Mouse (Mus musculus) macrophage (primary cell): Measurements from ENCODE around the gene Mgat5. TPM values are rescaled to one million over a fixed set of nuclear protein-coding genes. Genes with fewer than 3 reads are reported as not detected.
A peak's percentile ranks its signal among the peaks of the same experiment; 100 is the strongest.

ENCODE experiments used
- H3K27ac ChIP-seq: fragments of 350-480 bp; formaldehyde crosslinking; 2 replicates; pipeline ENCODE4 v1.9.0; 2021
- H3K36me3 ChIP-seq: fragments of 350-480 bp; formaldehyde crosslinking; 2 replicates; pipeline ENCODE4 v1.9.0; 2021; ENCODE audit errors: inconsistent target
- H3K4me3 ChIP-seq: fragments of 350-480 bp; formaldehyde crosslinking; 2 replicates; pipeline ENCODE4 v1.9.0; 2021; ENCODE audit errors: inconsistent target
- H3K79me2 ChIP-seq: fragments of 350-480 bp; formaldehyde crosslinking; 2 replicates; pipeline ENCODE4 v1.9.0; 2021; ENCODE audit errors: inconsistent target
- WGBS: methylation state at CpG from one replicate; pipeline ENCODE4 v1.1.7; 2026; ENCODE audit warnings: inconsistent platforms; ENCODE audit not compliant: missing documents; 5-methylcytosine and 5-hydroxymethylcytosine counted together
- polyA plus RNA-seq: library from polyadenylated mRNA; stranded (reverse); fragments of 250-400 nt; gene quantifications from 3 replicates; pipeline ENCODE4 v1.2.4, GENCODE M21; 2018; ENCODE audit warnings: inconsistent platforms

The Mgat5 gene
- polyA plus RNA-seq, 1 experiment from 2014 or later = 29.7 TPM

DNA sequence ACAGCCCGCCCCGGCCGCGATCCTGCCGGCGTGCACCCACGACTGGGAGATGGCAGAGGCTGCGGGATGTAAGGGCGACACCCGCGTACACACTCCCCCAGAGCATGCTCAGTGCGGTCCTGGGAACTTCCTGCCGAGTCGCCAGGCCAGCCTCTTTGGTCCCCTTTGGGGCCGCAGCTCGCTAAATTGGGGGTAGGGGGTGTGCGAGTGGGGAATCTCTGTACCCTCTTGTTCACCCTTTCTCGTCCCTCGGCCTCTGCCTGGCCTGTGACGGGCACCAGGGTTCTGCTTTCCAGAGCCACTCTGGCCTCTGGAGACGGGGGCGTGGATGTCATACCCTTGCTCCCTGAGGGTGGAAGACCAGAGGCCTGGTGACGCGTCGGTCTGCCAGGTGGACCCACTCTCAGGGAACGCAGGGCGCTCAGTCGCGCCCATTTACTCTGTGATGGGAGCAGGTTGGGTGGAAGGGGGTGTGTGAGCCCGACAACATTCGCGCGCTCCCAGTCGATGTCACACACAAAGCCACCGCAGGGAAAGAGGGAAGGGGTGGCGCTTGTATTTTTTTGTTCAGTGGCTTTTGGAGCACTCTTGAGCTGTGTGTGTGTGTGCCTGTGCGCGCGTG, 1.3 kb downstream of the Mgat5 start:
- Histone ChIP-seq H3K79me2 (peaks cover 60% of the 10 kb centered on the region), H3K4me3 (peak overlapping the region; percentile 97), H3K27ac (peak overlapping the region; percentile 78), H3K36me3 (no peaks in the 10 kb centered on the region)
- under 1% methylated on average over 39 of the region's 39 CpGs for WGBS

DNA sequence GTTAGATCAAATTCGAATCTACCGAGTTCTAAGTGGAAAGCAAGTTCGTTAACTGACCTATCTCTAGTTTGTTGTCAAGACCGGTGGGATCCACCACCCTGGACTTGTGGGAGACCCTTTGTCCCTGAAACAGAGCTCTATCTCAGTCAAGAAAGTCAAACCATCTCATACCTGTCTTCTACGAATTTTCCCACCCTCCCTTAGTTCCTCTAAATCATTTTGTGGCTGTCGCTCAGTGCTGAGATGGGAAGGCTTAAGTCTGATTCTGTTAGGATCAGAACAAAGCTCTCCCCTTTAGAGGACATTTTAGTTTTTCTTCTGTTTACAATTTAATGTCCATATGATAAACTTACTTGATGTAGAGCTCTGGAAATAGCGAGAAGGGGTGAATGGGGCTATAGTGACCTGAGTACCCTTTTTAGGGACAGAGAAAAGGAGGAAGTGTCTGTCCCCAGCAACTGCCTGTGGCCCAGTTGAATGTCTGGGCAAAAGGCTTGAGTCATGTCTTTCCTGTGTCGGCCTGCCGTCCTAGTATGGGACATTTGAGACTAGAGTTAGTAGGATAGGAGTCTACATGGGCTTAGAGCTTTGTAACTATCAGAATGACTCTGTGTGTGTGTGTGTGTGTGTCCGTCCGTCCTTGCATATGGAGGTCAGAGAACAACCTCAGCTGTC, 2.2 kb downstream of the Mgat5 start:
- Histone ChIP-seq H3K79me2 (peaks cover 69% of the 10 kb centered on the region), H3K36me3 (no peaks in the 10 kb centered on the region), H3K27ac (peak overlapping the region; percentile 78), H3K4me3 (peak overlapping the region; percentile 97)
- WGBS = 6% methylated on average over 11 of the region's 11 CpGs

DNA sequence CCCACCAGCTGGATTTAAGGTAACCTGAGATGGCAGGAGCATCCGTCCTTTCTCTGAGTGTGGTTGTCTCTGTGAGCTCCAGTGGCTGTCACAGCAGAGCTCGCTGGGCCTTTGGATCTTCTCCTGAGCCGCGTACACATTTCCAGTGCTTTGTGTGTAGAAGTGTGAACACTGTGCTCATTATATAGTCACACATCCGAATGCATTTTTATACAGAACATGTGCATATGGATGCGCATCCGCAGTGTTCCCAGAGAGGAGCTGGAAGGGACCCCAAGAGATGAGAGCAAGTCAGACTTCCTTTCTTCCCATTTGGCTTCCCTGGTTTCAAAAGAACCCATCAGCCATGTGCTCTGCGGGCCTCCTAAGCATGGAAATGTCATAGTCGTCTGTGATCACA, 3.4 kb downstream of the Mgat5 start:
- peaks cover 81% of the 10 kb centered on the region for H3K79me2 ChIP-seq
- no peak overlapping the region for H3K27ac ChIP-seq
- 94% methylated on average over 9 of the region's 9 CpGs for WGBS

DNA sequence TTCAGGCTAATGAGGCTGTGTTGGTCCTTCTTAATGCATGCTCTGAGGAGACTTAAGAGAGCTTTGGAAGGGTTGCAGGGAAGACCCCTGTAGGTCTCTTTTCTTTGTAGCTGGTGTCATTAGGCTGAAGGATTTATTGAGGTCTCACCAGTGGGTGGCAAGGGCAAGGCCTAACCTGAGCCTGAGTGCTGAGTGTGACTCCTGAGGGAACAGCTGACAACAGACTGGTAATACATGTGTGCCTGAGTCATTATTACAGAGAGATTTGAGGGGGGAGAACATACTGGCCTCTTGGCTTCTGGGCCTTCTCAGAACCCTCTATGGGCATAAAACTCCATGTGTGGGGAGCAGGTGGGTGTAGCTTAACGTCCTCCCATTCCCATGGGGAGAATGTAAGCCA, 8.0 kb downstream of the Mgat5 start:
- no peak overlapping the region for H3K4me3 ChIP-seq
- H3K27ac ChIP-seq = no peak overlapping the region
- no peaks in the 10 kb centered on the region for H3K36me3 ChIP-seq
- WGBS = 86% methylated on average over 1 of the region's 1 CpGs
- peaks cover 100% of the 10 kb centered on the region for H3K79me2 ChIP-seq

More for the DNA sequence above, 3.4 kb downstream of the Mgat5 start:
- Histone ChIP-seq H3K36me3 (no peaks in the 10 kb centered on the region), H3K4me3 (no peak overlapping the region)

DNA sequence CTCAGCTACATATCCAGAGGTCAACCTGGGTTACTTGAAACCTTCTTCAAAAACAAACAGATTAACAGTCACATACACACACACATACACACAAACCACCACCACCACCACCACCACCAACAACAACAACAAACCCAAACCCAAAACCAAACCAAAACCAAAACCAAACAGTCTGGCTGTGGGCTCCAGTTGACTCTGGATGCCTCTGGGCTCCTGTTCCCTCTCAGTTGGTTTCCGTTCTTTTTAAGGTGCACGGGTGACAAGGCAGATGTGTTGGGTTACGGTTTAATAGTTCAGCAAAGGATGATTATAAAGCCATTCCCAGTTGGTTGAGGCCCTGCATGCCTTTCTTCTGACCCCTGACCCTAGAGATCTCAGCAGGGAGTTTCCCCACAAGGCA, 8.6 kb downstream of the Mgat5 start:
- Histone ChIP-seq H3K27ac (no peak overlapping the region), H3K36me3 (no peaks in the 10 kb centered on the region), H3K79me2 (peaks cover 100% of the 10 kb centered on the region), H3K4me3 (no peak overlapping the region)
- 56% methylated on average over 3 of the region's 3 CpGs for WGBS

DNA sequence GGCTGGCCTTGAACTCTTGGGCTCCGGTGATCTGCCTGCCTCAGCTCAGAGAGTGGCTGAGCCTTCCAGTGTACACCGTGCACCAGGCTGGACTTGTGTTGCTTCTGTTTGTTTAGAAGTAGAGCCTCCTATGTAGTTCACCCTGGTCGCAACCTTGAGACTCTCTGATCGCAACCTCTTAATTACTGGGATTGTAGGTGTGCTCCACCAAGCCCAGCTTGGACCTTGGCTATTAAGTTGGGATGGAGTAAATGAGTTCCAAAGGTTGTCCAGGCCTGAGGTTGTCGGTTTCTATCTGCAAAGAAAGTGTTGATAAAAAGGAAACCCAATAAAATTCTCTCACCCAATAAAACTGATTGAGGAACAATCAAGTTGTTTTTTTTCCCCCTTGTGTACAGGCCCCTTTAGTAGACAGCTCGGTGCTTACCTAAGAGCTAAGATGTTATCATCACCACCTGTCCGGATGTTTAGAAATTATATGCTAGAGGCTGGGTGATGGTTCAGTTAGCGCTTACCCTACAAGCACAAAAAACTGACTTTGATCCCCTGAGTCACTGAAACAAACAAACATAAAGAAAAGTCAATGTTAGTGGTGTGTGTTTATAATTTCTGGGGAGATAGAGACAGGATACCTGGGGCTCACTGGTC, 9.9 kb downstream of the Mgat5 start:
- H3K27ac ChIP-seq = no peak overlapping the region
- no peaks in the 10 kb centered on the region for H3K36me3 ChIP-seq
- peaks cover 96% of the 10 kb centered on the region for H3K79me2 ChIP-seq
- 95% methylated on average over 8 of the region's 8 CpGs for WGBS
- no peak overlapping the region for H3K4me3 ChIP-seq

DNA sequence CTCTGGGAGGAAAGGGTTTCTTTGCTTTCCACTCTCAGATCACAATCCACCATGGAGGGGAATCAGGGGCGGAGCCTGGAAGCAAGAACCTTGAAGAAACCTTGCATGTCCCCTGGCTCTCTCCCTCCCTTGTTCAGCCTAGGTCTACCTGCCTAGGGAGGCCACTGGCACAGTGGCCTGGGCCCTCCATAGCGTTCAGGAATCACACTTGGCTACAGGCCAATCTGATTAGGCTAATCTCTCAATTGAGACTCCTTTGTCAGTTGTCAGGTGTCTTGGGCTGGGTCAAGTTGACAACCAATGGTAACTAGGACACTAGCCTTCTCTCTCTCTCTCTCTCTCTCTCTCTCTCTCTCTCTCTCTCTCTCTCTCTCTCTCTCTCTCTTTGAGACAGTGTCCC, 12.2 kb downstream of the Mgat5 start:
- no peak overlapping the region for H3K27ac ChIP-seq
- WGBS = 77% methylated on average over 2 of the region's 2 CpGs
- H3K79me2 ChIP-seq = peaks cover 96% of the 10 kb centered on the region
- H3K36me3 ChIP-seq = no peaks in the 10 kb centered on the region
- H3K4me3 ChIP-seq = no peak overlapping the region

DNA sequence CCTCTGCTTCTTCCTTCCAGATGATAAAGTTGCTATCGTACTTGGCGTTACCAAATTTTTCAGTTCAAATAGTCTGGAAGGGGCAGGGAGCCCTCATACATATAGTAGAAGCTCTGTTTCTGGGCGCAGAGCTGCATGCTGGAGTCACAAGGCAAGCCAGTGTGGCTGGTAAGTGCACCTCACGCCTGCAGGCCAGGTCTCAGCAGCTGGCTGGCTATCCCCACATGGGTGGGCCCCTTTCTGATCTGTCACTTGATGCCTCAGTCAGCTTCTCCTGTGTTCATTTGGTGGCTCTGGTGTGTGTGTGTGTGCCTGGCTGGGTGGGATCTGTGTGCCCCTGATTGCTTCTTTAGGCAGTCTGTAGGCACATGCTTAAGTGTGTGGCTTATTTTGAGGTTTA, 12.8 kb downstream of the Mgat5 start:
- Histone ChIP-seq H3K4me3 (no peak overlapping the region), H3K36me3 (no peaks in the 10 kb centered on the region), H3K79me2 (peaks cover 96% of the 10 kb centered on the region), H3K27ac (no peak overlapping the region)
- 93% methylated on average over 4 of the region's 4 CpGs for WGBS

DNA sequence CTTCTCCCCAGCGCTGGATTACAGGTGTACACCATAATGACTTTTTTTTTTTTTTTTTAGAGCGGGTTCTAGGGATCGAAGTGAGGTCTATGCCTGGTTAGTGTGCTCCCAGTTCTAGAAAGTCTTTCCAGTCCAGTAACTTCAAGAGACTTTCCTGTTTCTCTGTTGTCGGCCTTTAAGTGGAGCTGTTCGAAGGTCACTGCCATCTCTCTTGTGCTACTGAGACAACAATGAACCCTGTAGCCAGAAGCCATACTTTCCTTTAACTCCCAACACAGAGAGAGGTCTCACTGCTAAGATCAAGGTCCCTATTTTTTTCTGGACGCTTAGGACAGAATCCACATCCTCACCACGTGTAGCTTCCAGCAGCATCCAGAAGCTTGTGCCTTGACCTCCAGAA, 13.4 kb downstream of the Mgat5 start:
- no peaks in the 10 kb centered on the region for H3K36me3 ChIP-seq
- H3K4me3 ChIP-seq = no peak overlapping the region
- peaks cover 96% of the 10 kb centered on the region for H3K79me2 ChIP-seq
- 92% methylated on average over 6 of the region's 7 CpGs for WGBS
- peak overlapping the region; percentile 92 for H3K27ac ChIP-seq

DNA sequence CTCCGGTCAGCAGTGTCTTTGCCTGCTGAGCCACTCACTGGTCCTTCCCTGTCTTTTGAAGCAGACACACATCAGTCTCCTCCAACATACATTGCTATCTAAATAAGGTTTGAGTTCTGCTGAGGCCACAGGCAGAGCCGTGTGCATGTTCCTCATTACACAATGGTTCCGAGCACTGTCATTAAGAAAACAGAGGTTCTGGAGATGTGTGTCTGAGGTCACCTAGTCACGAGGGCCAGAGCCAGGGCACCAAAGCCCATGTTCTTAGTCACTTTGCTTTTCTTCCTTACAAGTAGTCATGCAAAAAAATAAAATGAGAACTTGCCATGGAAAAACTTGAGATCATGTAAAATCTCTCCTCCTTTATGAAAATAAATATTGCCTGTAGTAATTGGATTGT, 14.3 kb downstream of the Mgat5 start:
- Histone ChIP-seq H3K79me2 (peaks cover 96% of the 10 kb centered on the region), H3K27ac (peak overlapping the region; percentile 92), H3K36me3 (no peaks in the 10 kb centered on the region), H3K4me3 (no peak overlapping the region)
- 34% methylated on average over 4 of the region's 4 CpGs for WGBS

DNA sequence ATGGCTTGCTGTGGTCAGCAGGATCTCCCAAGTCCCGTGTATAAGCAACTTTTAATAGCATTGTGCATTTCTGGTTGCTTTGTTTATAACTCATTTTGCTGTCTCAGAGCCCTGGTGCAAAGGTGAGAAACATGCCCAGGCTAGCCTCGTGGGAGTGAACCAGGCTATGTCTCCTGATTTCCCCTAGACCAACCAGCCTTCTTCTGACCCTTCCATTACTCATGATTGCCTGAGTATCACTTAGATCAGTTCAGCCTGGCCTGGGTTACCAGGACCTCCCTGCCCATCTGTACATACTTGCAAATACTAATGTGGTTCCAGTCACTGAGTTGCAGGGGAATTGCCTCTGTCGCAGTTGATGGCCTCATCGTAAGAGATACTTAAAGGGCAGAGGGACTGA, 14.8 kb downstream of the Mgat5 start:
- Histone ChIP-seq H3K79me2 (peaks cover 96% of the 10 kb centered on the region), H3K4me3 (no peak overlapping the region), H3K36me3 (no peaks in the 10 kb centered on the region), H3K27ac (peak overlapping the region; percentile 92)
- WGBS = 82% methylated on average over 4 of the region's 4 CpGs

DNA sequence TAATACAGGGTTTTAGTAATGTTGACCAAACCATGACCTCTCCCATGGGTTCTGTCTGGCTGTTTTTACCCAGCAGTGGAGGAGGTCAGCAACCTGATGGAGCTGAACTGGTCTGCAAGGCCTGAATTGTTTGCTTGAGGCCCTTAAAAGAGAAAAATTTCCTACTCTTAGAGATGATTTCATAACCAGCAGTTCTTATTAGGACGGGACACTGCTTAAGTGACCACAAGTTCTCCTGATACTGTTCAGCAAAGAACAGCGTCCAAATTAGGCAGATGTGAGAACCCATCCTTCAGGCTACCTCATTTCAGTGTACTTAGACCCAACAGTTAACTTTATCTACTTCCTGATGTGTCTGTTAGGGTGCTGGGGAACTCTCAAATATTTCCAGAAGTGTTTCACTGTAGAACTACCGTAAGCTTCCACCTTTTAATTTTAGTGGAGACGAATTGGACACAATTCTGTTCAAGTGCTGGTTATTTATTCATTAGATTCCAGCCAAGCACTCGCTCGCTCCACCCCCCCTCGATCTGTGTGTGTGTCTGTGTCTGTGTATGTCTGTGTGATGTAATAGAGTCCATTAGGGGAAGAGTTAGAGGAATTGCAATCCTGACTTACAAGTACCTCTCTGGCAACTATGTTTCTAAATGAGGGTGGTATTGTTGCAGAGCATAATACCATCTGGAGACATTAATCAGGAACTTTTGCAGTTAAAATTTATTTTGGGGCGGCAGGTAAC, 17.4 kb downstream of the Mgat5 start:
- WGBS = 49% methylated on average over 8 of the region's 8 CpGs
- no peaks in the 10 kb centered on the region for H3K36me3 ChIP-seq
- H3K27ac ChIP-seq = peak overlapping the region; percentile 58
- peaks cover 96% of the 10 kb centered on the region for H3K79me2 ChIP-seq
- H3K4me3 ChIP-seq = no peak overlapping the region

DNA sequence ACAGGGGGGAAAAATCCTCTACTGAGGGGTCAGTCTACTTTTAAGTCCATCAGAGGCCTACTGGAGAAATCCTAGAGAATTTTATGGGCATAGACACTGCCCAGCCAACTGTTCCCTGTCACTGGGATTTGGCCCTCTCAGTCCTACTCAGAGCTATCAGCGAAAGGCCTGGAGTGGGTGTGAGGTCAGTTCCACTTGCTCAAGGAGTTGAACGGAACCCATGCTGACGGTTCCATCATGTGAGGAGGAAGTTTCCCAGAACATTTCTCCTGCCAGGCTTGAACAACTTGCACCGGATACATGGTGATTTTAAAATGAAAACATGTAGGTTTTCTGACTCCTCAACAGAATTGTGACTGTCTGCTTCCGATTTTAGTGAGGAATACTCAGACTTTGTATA, 20.2 kb downstream of the Mgat5 start:
- peaks cover 100% of the 10 kb centered on the region for H3K79me2 ChIP-seq
- peak overlapping the region; percentile 72 for H3K27ac ChIP-seq
- H3K36me3 ChIP-seq = no peaks in the 10 kb centered on the region
- no peak overlapping the region for H3K4me3 ChIP-seq
- WGBS = 63% methylated on average over 5 of the region's 5 CpGs

DNA sequence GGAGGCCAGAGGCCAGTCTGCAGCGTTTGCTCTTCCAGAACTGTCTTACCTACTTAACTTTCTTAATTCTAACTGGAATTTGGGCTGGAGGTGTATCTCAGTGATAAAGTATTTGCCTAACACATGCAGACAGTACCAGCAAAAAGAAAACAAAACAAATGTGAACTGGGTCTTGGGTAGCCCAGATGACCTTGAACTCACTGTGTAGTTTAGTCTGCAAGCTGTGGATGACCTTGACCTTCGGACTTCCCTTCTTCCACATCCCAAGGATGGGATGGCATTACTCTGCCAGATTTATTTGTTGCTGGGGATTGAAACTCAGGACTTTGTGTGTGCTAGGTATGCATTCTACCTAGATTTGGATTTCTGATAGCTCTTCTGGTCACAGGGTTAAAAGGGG, 24.2 kb downstream of the Mgat5 start:
- Histone ChIP-seq H3K79me2 (peaks cover 100% of the 10 kb centered on the region), H3K36me3 (no peaks in the 10 kb centered on the region), H3K27ac (no peak overlapping the region), H3K4me3 (no peak overlapping the region)
- WGBS = 100% methylated on average over 2 of the region's 2 CpGs

DNA sequence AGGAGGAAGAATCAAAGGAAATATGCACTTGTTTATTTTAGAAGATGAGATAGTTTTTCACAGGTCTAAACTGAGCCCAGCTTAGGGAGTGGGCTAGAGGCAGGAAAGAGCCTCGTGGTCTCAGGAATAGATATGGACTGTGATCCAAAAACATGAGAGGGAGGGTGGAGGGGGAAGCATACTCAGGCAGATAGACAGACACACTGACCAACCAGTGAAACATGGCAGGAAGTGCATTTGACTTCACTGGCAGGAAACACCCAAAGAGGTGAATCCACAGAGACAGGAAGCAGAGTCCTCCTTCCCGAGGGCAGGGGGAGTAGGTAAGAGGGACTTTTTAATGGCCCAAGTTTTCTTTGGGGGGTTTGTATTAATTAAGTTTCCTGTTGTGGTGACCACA, 25.7 kb downstream of the Mgat5 start:
- H3K36me3 ChIP-seq = no peaks in the 10 kb centered on the region
- 24% methylated on average over 2 of the region's 2 CpGs for WGBS
- no peak overlapping the region for H3K4me3 ChIP-seq
- H3K79me2 ChIP-seq = peaks cover 100% of the 10 kb centered on the region
- H3K27ac ChIP-seq = no peak overlapping the region
